Mouse (Mus musculus) spleen, adult 2 months (tissue): ENCODE data around the gene Cmtr1. TPM values are rescaled to one million over a fixed set of nuclear protein-coding genes. Genes with fewer than 3 reads are reported as not detected.

Experiments used
- DNase-seq, 2 experiments: peaks; one replicate each; pipeline versions ENCODE4 v3.0.0 to v3.0.0-alpha.2; 2012 to 2021; ENCODE audit warnings: low spot score in 2 of 2, low read depth in 1 of 2
- H3K27ac ChIP-seq: fragments of 200-500 bp; 2 replicates; pipeline ENCODE4 v1.5.1; 2012; ENCODE audit warnings: low read length, inconsistent platforms; ENCODE audit not compliant: insufficient read depth
- H3K27me3 ChIP-seq: fragments of 200-500 bp; 2 replicates; pipeline ENCODE4 v1.6.1; 2012; ENCODE audit warnings: mild to moderate bottlenecking, moderate library complexity, low read length, inconsistent platforms; ENCODE audit not compliant: control insufficient read depth, insufficient read depth
- H3K36me3 ChIP-seq: fragments of 200-500 bp; 2 replicates; pipeline ENCODE4 v1.6.1; 2012; ENCODE audit warnings: mild to moderate bottlenecking, low read length, inconsistent platforms; ENCODE audit not compliant: control insufficient read depth, insufficient read depth
- H3K4me1 ChIP-seq: fragments of 200-500 bp; 2 replicates; pipeline ENCODE4 v1.6.1; 2011; ENCODE audit warnings: inconsistent platforms; ENCODE audit not compliant: control insufficient read depth, insufficient read depth, insufficient read length
- H3K4me3 ChIP-seq: fragments of 200-500 bp; 2 replicates; pipeline ENCODE4 v1.5.1; 2011; ENCODE audit warnings: mild to moderate bottlenecking, inconsistent platforms; ENCODE audit not compliant: insufficient read depth, insufficient read length; ENCODE audit errors: extremely low read depth
- CTCF ChIP-seq: fragments of 200-500 bp; IDR thresholded peaks from 2 replicates; pipeline ENCODE4 v1.5.1; 2011; ENCODE audit warnings: mild to moderate bottlenecking, inconsistent platforms; ENCODE audit not compliant: insufficient read depth, insufficient read length, insufficient replicate concordance; ENCODE audit errors: extremely low read depth
- POLR2A ChIP-seq: fragments of 200-500 bp; IDR thresholded peaks from 2 replicates; pipeline ENCODE4 v1.6.1; 2011; ENCODE audit warnings: low read depth, low read length, inconsistent platforms
- WGBS: fragments of 180-500 bp; shearing (Covaris S2); methylation state at CpG from one replicate; pipeline ENCODE4 v1.1.7; 2018; 5-methylcytosine and 5-hydroxymethylcytosine counted together
- polyA plus RNA-seq: library from polyadenylated mRNA; depleted of rRNA; stranded (reverse); fragments of >200 nt; gene quantifications from 2 replicates; pipeline ENCODE4 v1.2.3, GENCODE M21; 2012

Cmtr1 gene
- polyA plus RNA-seq, 1 experiment: 34.3 TPM

DNA sequence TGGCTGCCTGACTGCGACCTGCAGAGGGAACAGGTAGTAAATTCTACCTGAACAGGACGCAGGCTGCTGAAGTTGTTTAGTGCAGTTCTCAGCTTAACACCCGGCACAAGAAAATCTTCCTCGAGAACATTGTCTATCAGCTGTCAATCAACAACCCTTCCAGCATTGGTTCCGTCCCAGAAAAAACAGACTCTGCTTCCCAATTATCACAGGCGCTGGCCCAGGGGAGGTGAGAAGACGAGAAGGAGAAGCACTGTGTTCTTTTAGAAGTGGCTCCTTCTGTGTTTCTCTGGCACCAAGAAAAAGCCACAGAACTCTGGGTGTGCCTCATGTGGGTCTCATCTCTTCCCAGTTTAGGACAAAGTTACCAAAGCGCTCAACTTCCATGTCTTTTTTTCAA lies 58.3 kb downstream of the Cmtr1 start:
- Histone ChIP-seq H3K4me1 (peaks cover 16% of the 10 kb centered on the region), H3K27ac (no peak overlapping the region), H3K36me3 (no peaks in the 10 kb centered on the region), H3K27me3 (no peaks in the 10 kb centered on the region), H3K4me3 (no peak overlapping the region)
- WGBS: 85% methylated on average over 8 of the region's 8 CpGs
- TF ChIP-seq CTCF (no peak), POLR2A (no peak)
- no peak for DNase-seq

- H3K36me3 ChIP-seq: no peaks in the 10 kb centered on the region
- 78% methylated on average over 13 of the region's 13 CpGs for WGBS
- H3K4me3 ChIP-seq: no peak overlapping the region
- no peak for DNase-seq
- H3K27ac ChIP-seq: peak overlapping the region; percentile 66
- H3K4me1 ChIP-seq: peaks cover 16% of the 10 kb centered on the region
- no peak for TF ChIP-seq POLR2A
- no peak for TF ChIP-seq CTCF
- no peaks in the 10 kb centered on the region for H3K27me3 ChIP-seq
These were observed 59.5 kb downstream of the Cmtr1 start for GRCm38 (mm10) chr17:29719628-29720575.

DNA sequence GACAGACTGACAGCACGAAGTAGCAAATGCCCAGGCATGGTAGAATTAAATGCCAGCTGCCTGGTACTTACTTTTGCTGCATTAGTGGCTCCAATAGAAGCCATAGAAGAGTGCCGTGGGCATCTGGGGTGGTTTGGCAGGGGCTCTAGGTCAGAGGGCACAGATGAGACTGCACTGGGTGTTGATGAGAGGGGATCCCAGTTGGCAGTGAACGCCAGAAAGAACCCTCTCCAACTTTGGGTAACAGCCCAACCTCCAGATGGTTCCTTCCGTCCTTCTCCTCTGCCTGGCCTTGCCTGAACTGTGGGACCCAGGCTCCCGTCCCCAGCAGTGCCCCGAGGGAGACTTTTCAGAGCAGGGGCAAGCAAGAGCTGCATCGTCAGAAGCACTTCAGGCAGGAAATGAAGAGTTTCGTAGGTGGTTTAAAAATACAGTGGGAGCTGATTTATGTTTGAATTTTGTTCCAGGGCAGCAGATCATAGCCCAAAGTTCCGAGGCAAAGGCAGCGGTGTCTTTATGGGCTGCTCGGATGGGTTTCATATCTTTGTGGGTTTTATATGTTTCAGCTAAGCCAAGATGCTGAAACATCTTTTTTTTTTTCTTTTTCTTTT lies 60.5 kb downstream of the Cmtr1 start:
- Histone ChIP-seq H3K27ac (peak overlapping the region; percentile 51; the same call in 1 of the 2 replicates), H3K27me3 (no peaks in the 10 kb centered on the region), H3K4me1 (peaks cover 16% of the 10 kb centered on the region), H3K36me3 (no peaks in the 10 kb centered on the region), H3K4me3 (no peak overlapping the region)
- 33% methylated on average over 11 of the region's 11 CpGs for WGBS
- no peak for DNase-seq
- TF ChIP-seq POLR2A: no peak
- TF ChIP-seq CTCF: no peak

DNA sequence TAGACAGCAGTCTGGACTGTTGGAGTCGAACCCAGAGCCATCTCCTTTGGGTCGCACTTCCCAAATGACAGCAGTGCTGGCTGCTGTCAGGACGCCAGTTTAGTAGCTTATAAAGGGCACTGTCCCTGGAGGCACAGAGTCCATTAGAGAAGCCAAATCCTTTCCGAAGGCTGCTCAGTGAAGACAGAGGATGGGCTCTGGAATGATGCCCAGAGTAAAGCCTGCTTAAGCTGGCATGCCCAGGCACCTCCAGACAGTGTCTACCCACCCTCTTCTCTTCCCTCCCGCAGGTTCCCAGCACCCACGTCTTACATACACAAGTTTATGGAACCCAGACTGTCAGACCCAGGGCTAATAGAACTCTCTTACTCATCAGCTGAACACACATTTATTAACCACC lies 64.2 kb downstream of the Cmtr1 start:
- no peak for TF ChIP-seq POLR2A
- no peak for TF ChIP-seq CTCF
- WGBS: 86% methylated on average over 6 of the region's 6 CpGs
- DNase-seq: no peak
- Histone ChIP-seq H3K27me3 (no peaks in the 10 kb centered on the region), H3K27ac (no peak overlapping the region), H3K4me1 (peaks cover 9% of the 10 kb centered on the region), H3K4me3 (no peak overlapping the region), H3K36me3 (no peaks in the 10 kb centered on the region)

DNA sequence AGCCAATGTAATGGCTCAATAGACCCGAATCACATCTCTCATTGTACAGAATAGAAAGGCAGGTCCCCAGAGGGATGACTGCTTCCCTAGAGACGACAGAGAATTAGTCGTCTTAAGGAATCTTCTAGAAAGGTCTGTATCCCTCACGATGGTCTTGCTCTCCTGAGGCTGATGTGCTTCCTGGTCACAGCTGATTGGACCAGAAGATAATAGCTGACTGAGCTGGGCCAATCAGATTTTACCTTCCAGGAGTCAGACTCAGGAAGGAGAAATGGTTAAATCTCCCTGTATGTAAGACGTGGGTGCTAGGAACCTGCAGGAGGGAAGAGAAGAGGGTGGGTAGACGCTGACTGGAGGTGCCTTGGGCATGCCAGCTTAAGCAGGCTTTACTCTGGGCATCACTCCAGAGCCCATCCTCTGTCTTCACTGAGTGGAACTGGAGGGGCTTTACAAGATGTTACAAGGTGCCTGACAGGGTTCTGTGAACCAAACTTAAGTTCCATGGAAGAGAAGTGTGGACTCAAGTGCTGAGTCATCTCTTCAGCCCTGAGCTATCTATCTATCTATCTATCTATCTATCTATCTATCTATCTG lies 64.7 kb downstream of the Cmtr1 start:
- Histone ChIP-seq H3K27me3 (no peaks in the 10 kb centered on the region), H3K4me3 (no peak overlapping the region), H3K4me1 (peaks cover 4% of the 10 kb centered on the region; the same call in 1 of the 2 replicates), H3K27ac (no peak overlapping the region), H3K36me3 (no peaks in the 10 kb centered on the region)
- TF ChIP-seq CTCF: no peak
- no peak for TF ChIP-seq POLR2A
- 53% methylated on average over 6 of the region's 6 CpGs for WGBS
- DNase-seq: no peak

GRCm38 (mm10) chr17:29728082-29728481 lies 67.7 kb downstream of the Cmtr1 start:
- no peaks in the 10 kb centered on the region for H3K27me3 ChIP-seq
- H3K4me1 ChIP-seq: no peaks in the 10 kb centered on the region
- WGBS: 44% methylated on average over 8 of the region's 8 CpGs
- no peaks in the 10 kb centered on the region for H3K36me3 ChIP-seq
- TF ChIP-seq POLR2A (no peak), CTCF (no peak)
- H3K27ac ChIP-seq: no peak overlapping the region
- DNase-seq: peak in 1 of 2 experiments; percentile 30
- H3K4me3 ChIP-seq: no peak overlapping the region
